Comparison of ENCODE assay signal across 8 mouse cellular contexts in genomic region chr19:40894519-40895392, GRCm38 (mm10). TPM values are rescaled to one million over a fixed set of nuclear protein-coding genes. Genes with fewer than 3 reads are reported as not detected.
A peak's percentile ranks its signal among the peaks of the same experiment; 100 is the strongest.
DNase-seq lines count a peak whose midpoint lies in the region; ATAC-seq lines count a peak whose summit lies in the region.

Gene Zfp518a, plus strand, starts transcription at chr19:40894705.

- H3K4me2 ChIP-seq in heart, embryonic 13.5 days, result peak within 1 kb of the TSS; percentile 78
- H3K4me2 ChIP-seq in liver, embryonic 12.5 days, result peak within 1 kb of the TSS; percentile 77
- H3K4me2 ChIP-seq in stomach, embryonic 15.5 days, result peak within 1 kb of the TSS; percentile 79

- H3K4me3 ChIP-seq in brown adipose tissue, adult 24 weeks (ENCODE audit: insufficient read depth, low read depth, low read length), result peak within 1 kb of the TSS; percentile 98
- peak within 1 kb of the TSS; percentile 87 for H3K4me3 ChIP-seq in heart, embryonic 13.5 days
- H3K4me3 ChIP-seq in liver, embryonic 12.5 days, result peak within 1 kb of the TSS; percentile 83
- H3K4me3 ChIP-seq in stomach, embryonic 15.5 days (replicated peaks), result peak within 1 kb of the TSS; percentile 81

- peak within 1 kb of the TSS; percentile 98 for H3K27ac ChIP-seq in brown adipose tissue, adult 24 weeks (replicated peaks; ENCODE audit: low read depth, low read length)
- peak within 1 kb of the TSS; percentile 95 for H3K27ac ChIP-seq in heart, embryonic 13.5 days (replicated peaks)
- peak within 1 kb of the TSS; percentile 84 for H3K27ac ChIP-seq in liver, embryonic 12.5 days
- peak within 1 kb of the TSS; percentile 94 for H3K27ac ChIP-seq in stomach, embryonic 15.5 days

- H3K4me1 ChIP-seq in brown adipose tissue, adult 24 weeks (ENCODE audit: control insufficient read depth, insufficient read depth, insufficient read length, low read length), result no peaks in the 10 kb centered on the region
- no peaks in the 10 kb centered on the region for H3K4me1 ChIP-seq in heart, embryonic 13.5 days
- H3K4me1 ChIP-seq in liver, embryonic 12.5 days, result peaks cover 15% of the 10 kb centered on the region
- no peaks in the 10 kb centered on the region for H3K4me1 ChIP-seq in stomach, embryonic 15.5 days

- peak; percentile 91 to 95 for DNase-seq in B cell, adult 2 months
- DNase-seq in fat pad, adult 2 months (ENCODE audit: extremely low read depth, low read depth, low spot score), result peak; percentile 33
- peak; percentile 94 for DNase-seq in kidney, postnatal 10 days
- DNase-seq in natural killer cell, adult 2 months (ENCODE audit: low spot score in 2 of 2), result peak; percentile 88 to 90

- peaks cover 13% of the 10 kb centered on the region; the same call in 1 of the 2 replicates for H3K36me3 ChIP-seq in heart, embryonic 13.5 days
- peaks cover 6% of the 10 kb centered on the region for H3K36me3 ChIP-seq in liver, embryonic 12.5 days
- H3K36me3 ChIP-seq in stomach, embryonic 15.5 days, result no peaks in the 10 kb centered on the region

- peak; percentile 54 for ATAC-seq in heart, embryonic 13.5 days (ENCODE audit: extremely low read depth, insufficient number of reproducible peaks, low FRiP score, low TSS enrichment)
- peak; percentile 91 for ATAC-seq in liver, embryonic 12.5 days
- peak; percentile 86 for ATAC-seq in stomach, embryonic 15.5 days (ENCODE audit: insufficient read depth, low FRiP score, low read depth)

- H3K27me3 ChIP-seq in heart, embryonic 13.5 days (replicated peaks), result peaks cover 35% of the 10 kb centered on the region
- peaks cover 25% of the 10 kb centered on the region for H3K27me3 ChIP-seq in liver, embryonic 12.5 days (replicated peaks)
- peaks cover 5% of the 10 kb centered on the region; the same call in 1 of the 2 replicates for H3K27me3 ChIP-seq in stomach, embryonic 15.5 days (replicated peaks)

- peaks cover 6% of the 10 kb centered on the region for H3K9me3 ChIP-seq in heart, embryonic 13.5 days
- peaks cover 6% of the 10 kb centered on the region; the same call in 1 of the 2 replicates for H3K9me3 ChIP-seq in liver, embryonic 12.5 days (replicated peaks)
- H3K9me3 ChIP-seq in stomach, embryonic 15.5 days, result no peaks in the 10 kb centered on the region

- WGBS in heart, embryonic 13.5 days, result under 1% methylated on average over 89 of the region's 89 CpGs
- under 1% methylated on average over 86 of the region's 89 CpGs for WGBS in liver, embryonic 12.5 days (ENCODE audit: insufficient replicate concordance)
- WGBS in stomach, embryonic 15.5 days, result under 1% methylated on average over 88 of the region's 89 CpGs

- peak within 1 kb of the TSS; percentile 86 for H3K9ac ChIP-seq in heart, embryonic 13.5 days
- H3K9ac ChIP-seq in liver, embryonic 12.5 days, result peak within 1 kb of the TSS; percentile 79
- peak within 1 kb of the TSS; percentile 42 for H3K9ac ChIP-seq in stomach, embryonic 15.5 days

RNA-seq across cellular contexts. Expression of gene Zfp518a, which starts in this region (rescaled TPM):
- polyA plus RNA-seq in brown adipose tissue, adult 24 weeks (2012; ENCODE audit: insufficient read depth, insufficient read length, missing spikeins), result 6.7 and 9.3 TPM in 2 replicates
- 6.1 and 6.3 TPM in 2 replicates for polyA plus RNA-seq in heart, embryonic 13.5 days (2015; fragmentation: Nextera tagmentation; extraction: Ambion mirVana)
- 5.6 and 7.4 TPM in 2 replicates for polyA plus RNA-seq in liver, embryonic 12.5 days (2016; fragmentation: Nextera tagmentation; extraction: Ambion mirVana)
- polyA plus RNA-seq in stomach, embryonic 15.5 days (2015; fragmentation: Nextera tagmentation; extraction: Ambion mirVana), result 10.0 and 11.3 TPM in 2 replicates

Comparison
In these comparisons a context has a peak if more than half of its experiments do, and no peak if none do; other contexts are left out.
1. Peak in every context shown above with its lines: DNase-seq, ATAC-seq, H3K4me3 ChIP-seq and H3K27ac ChIP-seq.
2. DNase-seq: peak in every context shown above with its lines; median percentile 94 in kidney, postnatal 10 days; 93 in B cell, adult 2 months; 89 in natural killer cell, adult 2 months; 33 in fat pad, adult 2 months.